Mouse (Mus musculus) midbrain, embryonic 16.5 days (tissue): ENCODE results near the gene Fam81a. TPM values are rescaled to one million over a fixed set of nuclear protein-coding genes. Genes with fewer than 3 reads are reported as not detected.

Source experiments
- ATAC-seq: fragments of 200-750 bp; cut with Nextera tagmentation; 2 replicates; pipeline ENCODE4 v1.8.0; 2017; ENCODE audit warnings: moderate TSS enrichment
- H3K27ac ChIP-seq: fragments of 300-500 bp; sonication (generic); 2 replicates; pipeline ENCODE4 v1.5.1; 2014; ENCODE audit warnings: mild to moderate bottlenecking, low read length, mixed read lengths
- H3K27me3 ChIP-seq: fragments of 300-500 bp; sonication (generic); 2 replicates; pipeline ENCODE4 v1.6.1; 2014; ENCODE audit warnings: low read depth, low read length, mixed read lengths; ENCODE audit not compliant: control insufficient read depth, insufficient read depth
- H3K36me3 ChIP-seq: fragments of 300-500 bp; sonication (generic); 2 replicates; pipeline ENCODE4 v1.6.1; 2014; ENCODE audit warnings: mild to moderate bottlenecking, low read length, moderate library complexity, mixed read lengths; ENCODE audit not compliant: control insufficient read depth, insufficient read depth
- H3K4me1 ChIP-seq: fragments of 300-500 bp; sonication (generic); 2 replicates; pipeline ENCODE4 v1.6.1; 2014; ENCODE audit warnings: mild to moderate bottlenecking, low read length, mixed read lengths; ENCODE audit not compliant: control insufficient read depth, insufficient read depth
- H3K4me2 ChIP-seq: fragments of 300-500 bp; sonication (generic); 2 replicates; pipeline ENCODE4 v1.6.1; 2014; ENCODE audit warnings: mild to moderate bottlenecking, low read length, mixed read lengths
- H3K4me3 ChIP-seq: fragments of 300-500 bp; sonication (generic); 2 replicates; pipeline ENCODE4 v1.5.1; 2014; ENCODE audit warnings: low read depth, mild to moderate bottlenecking, low read length, moderate library complexity, mixed read lengths
- H3K9ac ChIP-seq: fragments of 300-500 bp; sonication (generic); 2 replicates; pipeline ENCODE4 v1.6.1; 2014; ENCODE audit warnings: low read depth, low read length, mixed read lengths
- H3K9me3 ChIP-seq: fragments of 300-500 bp; sonication (generic); replicated peaks from 2 replicates; pipeline ENCODE4 v1.6.1; 2014; ENCODE audit warnings: mild to moderate bottlenecking, low read length, mixed read lengths; ENCODE audit not compliant: control insufficient read depth, poor library complexity, severe bottlenecking
- WGBS: fragments of 180-500 bp; shearing (Covaris S2); extraction: QIAGEN DNeasy Blood & Tissue Kit; methylation state at CpG from one replicate; pipeline ENCODE4 v1.1.7; 2014; 5-methylcytosine and 5-hydroxymethylcytosine counted together
- polyA plus RNA-seq: library from polyadenylated mRNA; unstranded; fragments of >200 nt; fragmentation: Nextera tagmentation; extraction: Ambion mirVana; gene quantifications from 2 replicates; pipeline ENCODE4 v1.2.1, GENCODE M21; 2015

The Fam81a gene
- polyA plus RNA-seq, 1 experiment from 2014 or later = 9.6 TPM

GRCm38 (mm10) chr9:70145426-70145825 is 3.1 kb upstream of the Fam81a start:
- Histone ChIP-seq H3K27ac (no peak overlapping the region), H3K9me3 (no peaks in the 10 kb centered on the region), H3K4me3 (no peak overlapping the region), H3K4me1 (no peaks in the 10 kb centered on the region), H3K4me2 (no peak overlapping the region), H3K9ac (no peak overlapping the region), H3K27me3 (no peaks in the 10 kb centered on the region), H3K36me3 (no peaks in the 10 kb centered on the region)
- no peak for ATAC-seq
- 89% methylated on average over 4 of the region's 4 CpGs for WGBS

- no peaks in the 10 kb centered on the region for H3K36me3 ChIP-seq
- no peak overlapping the region for H3K4me3 ChIP-seq
- no peak overlapping the region for H3K9ac ChIP-seq
- H3K4me1 ChIP-seq = no peaks in the 10 kb centered on the region
- no peak overlapping the region for H3K27ac ChIP-seq
- ATAC-seq = no peak
- WGBS = 75% methylated on average over 8 of the region's 8 CpGs
- H3K27me3 ChIP-seq = no peaks in the 10 kb centered on the region
- H3K4me2 ChIP-seq = no peak overlapping the region
- no peaks in the 10 kb centered on the region for H3K9me3 ChIP-seq
Observed at GRCm38 (mm10) chr9:70143326-70143725, 966 bp upstream of the Fam81a start.

- Histone ChIP-seq H3K4me3 (peak overlapping the region; percentile 67), H3K4me1 (0 out of 2 replicates have a peak, but pooled peaks cover 4% of the 10 kb centered on the region), H3K27ac (0 out of 2 replicates have a peak overlapping the region, but pooled peaks have one; percentile 48), H3K9me3 (no peaks in the 10 kb centered on the region), H3K9ac (peak overlapping the region; percentile 80), H3K27me3 (no peaks in the 10 kb centered on the region), H3K36me3 (no peaks in the 10 kb centered on the region), H3K4me2 (peak overlapping the region; percentile 90)
- ATAC-seq = peak; percentile 57
- WGBS = 2% methylated on average over 11 of the region's 11 CpGs
Observed at GRCm38 (mm10) chr9:70141885-70142326, 454 bp downstream of the Fam81a start.

- under 1% methylated on average over 49 of the region's 87 CpGs for WGBS
- peak overlapping the region; percentile 80 for H3K9ac ChIP-seq
Observed at GRCm38 (mm10) chr9:70140871-70141796, 1.2 kb downstream of the Fam81a start.

GRCm38 (mm10) chr9:70140340-70140739 is 2.0 kb downstream of the Fam81a start:
- peak overlapping the region; percentile 67 for H3K4me3 ChIP-seq
- H3K9ac ChIP-seq = no peak overlapping the region
- WGBS = 50% methylated on average over 4 of the region's 4 CpGs
- no peaks in the 10 kb centered on the region for H3K27me3 ChIP-seq
- ATAC-seq = no peak
- no peaks in the 10 kb centered on the region for H3K36me3 ChIP-seq
- no peak overlapping the region for H3K27ac ChIP-seq
- H3K4me2 ChIP-seq = peak overlapping the region; percentile 90
- no peaks in the 10 kb centered on the region for H3K9me3 ChIP-seq
- H3K4me1 ChIP-seq = 0 out of 2 replicates have a peak, but pooled peaks cover 4% of the 10 kb centered on the region

More at GRCm38 (mm10) chr9:70140871-70141796, 1.2 kb downstream of the Fam81a start:
- 0 out of 2 replicates have a peak, but pooled peaks cover 4% of the 10 kb centered on the region for H3K4me1 ChIP-seq
- H3K27ac ChIP-seq = peak overlapping the region; percentile 47
- no peaks in the 10 kb centered on the region for H3K36me3 ChIP-seq
- peak; percentile 93 for ATAC-seq
- peak overlapping the region; percentile 90 for H3K4me2 ChIP-seq
- H3K27me3 ChIP-seq = no peaks in the 10 kb centered on the region
- peak overlapping the region; percentile 67 for H3K4me3 ChIP-seq
- H3K9me3 ChIP-seq = no peaks in the 10 kb centered on the region

- no peak overlapping the region for H3K9ac ChIP-seq
- ATAC-seq = no peak
- no peaks in the 10 kb centered on the region for H3K9me3 ChIP-seq
- no peaks in the 10 kb centered on the region for H3K27me3 ChIP-seq
- no peak overlapping the region for H3K4me2 ChIP-seq
- 64% methylated on average over 7 of the region's 7 CpGs for WGBS
- H3K36me3 ChIP-seq = no peaks in the 10 kb centered on the region
- H3K4me1 ChIP-seq = 0 out of 2 replicates have a peak, but pooled peaks cover 4% of the 10 kb centered on the region
- no peak overlapping the region for H3K27ac ChIP-seq
- H3K4me3 ChIP-seq = no peak overlapping the region
Observed at GRCm38 (mm10) chr9:70139331-70139885, 3.0 kb downstream of the Fam81a start.

- Histone ChIP-seq H3K27ac (no peak overlapping the region), H3K36me3 (no peaks in the 10 kb centered on the region), H3K4me1 (0 out of 2 replicates have a peak, but pooled peaks cover 4% of the 10 kb centered on the region), H3K4me2 (no peak overlapping the region), H3K9me3 (no peaks in the 10 kb centered on the region), H3K9ac (no peak overlapping the region), H3K27me3 (no peaks in the 10 kb centered on the region), H3K4me3 (no peak overlapping the region)
- no peak for ATAC-seq
- WGBS = 31% methylated on average over 7 of the region's 7 CpGs
Observed at GRCm38 (mm10) chr9:70138511-70138910, 3.8 kb downstream of the Fam81a start.

- no peaks in the 10 kb centered on the region for H3K27me3 ChIP-seq
- no peak for ATAC-seq
- no peak overlapping the region for H3K4me3 ChIP-seq
- H3K27ac ChIP-seq = no peak overlapping the region
- H3K9me3 ChIP-seq = no peaks in the 10 kb centered on the region
- H3K36me3 ChIP-seq = no peaks in the 10 kb centered on the region
- 80% methylated on average over 5 of the region's 5 CpGs for whole genome bisulfite sequencing
- no peak overlapping the region for H3K4me2 ChIP-seq
- no peak overlapping the region for H3K9ac ChIP-seq
- H3K4me1 ChIP-seq = 0 out of 2 replicates have a peak, but pooled peaks cover 4% of the 10 kb centered on the region
Observed at GRCm38 (mm10) chr9:70137991-70138390, 4.4 kb downstream of the Fam81a start.

GRCm38 (mm10) chr9:70135186-70135585 is 7.2 kb downstream of the Fam81a start:
- Histone ChIP-seq H3K9me3 (no peaks in the 10 kb centered on the region), H3K9ac (no peak overlapping the region), H3K27ac (no peak overlapping the region), H3K36me3 (no peaks in the 10 kb centered on the region), H3K27me3 (no peaks in the 10 kb centered on the region), H3K4me1 (0 out of 2 replicates have a peak, but pooled peaks cover 4% of the 10 kb centered on the region), H3K4me3 (no peak overlapping the region), H3K4me2 (no peak overlapping the region)
- WGBS = 93% methylated on average over 1 of the region's 1 CpGs
- ATAC-seq = no peak
